Mouse (Mus musculus) liver, adult (tissue): ENCODE measurements at regions not wholly inside any gene's neighbourhood (a gene's known extent, or its start where the extent isn't known, plus 50 kb on each side); places are given as distances from the start of the nearest gene placed in this dataset.

Experiments used
- GATA4 ChIP-seq: IDR thresholded peaks from 2 replicates; pipeline ENCODE4 v1.6.1; 2014; ENCODE audit warnings: mild to moderate bottlenecking, low read length; ENCODE audit not compliant: insufficient replicate concordance

- peak; percentile 97 for TF ChIP-seq GATA4
Measured at GRCm38 (mm10) chr3:39295255-39295654, 408.5 kb downstream of the Fat4 start.

DNA sequence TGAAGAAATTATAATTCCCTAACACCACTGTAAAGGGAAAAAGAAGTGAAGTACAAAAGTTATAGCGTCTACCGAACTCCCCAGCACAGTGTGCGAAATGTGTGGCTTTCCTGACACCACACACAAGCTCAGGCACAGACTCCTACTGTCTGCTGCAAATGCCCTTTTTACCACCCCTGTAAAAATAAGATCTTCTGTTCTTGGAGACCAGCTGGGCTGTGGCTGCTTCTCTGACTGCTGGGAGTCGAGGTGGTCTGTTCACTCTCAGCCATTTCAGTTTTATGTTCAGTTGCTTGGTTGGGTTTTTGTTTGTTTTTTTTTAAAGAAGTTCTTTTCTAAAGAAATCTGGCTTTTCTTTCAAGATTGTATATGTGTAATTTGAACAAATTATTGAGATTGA lies 409.5 kb downstream of the Fat4 start:
- no peak for TF ChIP-seq GATA4

DNA sequence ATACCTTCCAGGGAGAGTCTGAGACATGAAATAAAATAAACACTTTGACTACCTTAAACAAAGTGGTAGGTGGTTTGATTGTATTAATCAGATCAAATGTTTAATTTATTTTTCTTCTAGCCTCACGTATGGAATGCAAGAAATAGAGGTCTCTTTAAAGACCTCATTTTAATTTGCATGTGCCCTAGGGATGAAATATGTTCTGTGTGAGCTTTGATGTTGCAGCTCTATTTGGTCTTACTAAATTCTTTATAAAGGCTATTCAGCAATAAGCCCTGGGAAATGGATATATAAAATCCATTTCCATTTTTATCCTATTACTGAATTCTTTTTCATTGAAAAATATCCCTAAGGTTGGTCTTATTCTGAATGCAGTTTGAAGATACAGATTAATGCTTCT lies 422.7 kb downstream of the Fat4 start:
- TF ChIP-seq GATA4: no peak

DNA sequence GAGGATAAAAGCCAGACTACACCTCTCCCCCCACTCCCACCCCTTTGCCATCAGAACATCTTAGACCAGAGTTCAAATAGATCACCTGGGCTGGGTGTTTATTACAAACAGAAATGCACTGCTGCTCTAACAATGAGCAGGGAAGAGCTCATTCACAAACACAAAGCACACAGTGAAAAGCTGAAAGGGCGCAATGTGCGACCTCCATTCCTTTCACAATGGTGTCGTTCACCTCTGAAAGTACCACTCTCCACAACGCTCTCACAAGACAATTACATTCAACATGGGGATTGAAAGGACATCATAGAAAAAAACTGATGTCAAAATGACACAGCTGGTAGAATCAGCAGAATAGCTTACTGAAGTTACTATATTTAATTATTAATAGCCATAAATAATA lies 426.8 kb downstream of the Fat4 start:
- no peak for TF ChIP-seq GATA4

- TF ChIP-seq GATA4: no peak
Measured at GRCm38 (mm10) chr3:39320851-39321250, 434.1 kb downstream of the Fat4 start.

DNA sequence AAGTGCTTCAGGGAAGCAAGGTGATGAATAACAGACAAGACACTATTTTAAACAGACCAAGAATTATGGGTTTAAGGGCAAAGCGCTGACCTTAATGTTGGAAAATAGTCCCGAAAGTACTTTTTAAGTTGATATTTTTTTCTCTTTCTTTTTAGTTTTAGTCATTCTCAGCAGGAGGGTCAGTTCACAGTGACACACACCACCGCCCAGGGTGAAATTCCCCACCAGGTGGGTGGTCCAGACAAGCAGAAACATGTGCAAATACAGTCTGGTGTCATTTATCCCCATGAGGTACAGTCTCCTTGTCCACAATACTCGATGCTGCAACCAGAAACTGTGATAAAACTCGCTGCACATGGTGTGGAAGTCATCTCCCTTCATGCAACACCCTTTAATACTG lies 435.5 kb downstream of the Fat4 start:
- TF ChIP-seq GATA4: no peak

GRCm38 (mm10) chr3:39335612-39336230 lies 449.0 kb downstream of the Fat4 start:
- TF ChIP-seq GATA4: no peak

DNA sequence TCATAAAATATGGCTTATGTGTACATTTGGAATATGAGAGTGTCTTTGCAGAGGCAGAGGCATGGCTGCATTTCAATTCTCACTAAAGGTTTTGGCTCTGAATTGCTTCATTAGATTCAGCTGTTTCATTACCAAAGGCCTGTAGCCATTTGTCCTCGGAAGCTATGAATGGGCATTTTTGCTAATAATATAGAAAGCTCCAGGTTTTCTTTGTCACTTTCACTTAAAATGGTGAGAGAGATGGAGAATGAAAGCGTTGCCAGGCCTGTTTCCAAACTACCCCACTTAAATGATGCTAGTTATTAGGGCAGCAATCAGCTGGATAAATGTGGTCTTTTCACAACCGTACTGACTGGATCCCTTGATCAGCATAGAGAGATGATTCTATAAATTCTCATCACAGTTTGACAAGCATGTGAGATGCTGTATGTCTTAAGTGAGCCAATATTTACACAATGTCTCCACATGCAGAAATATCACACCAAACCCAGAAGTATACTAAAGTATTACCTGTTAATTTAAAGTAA lies 454.5 kb downstream of the Fat4 start:
- TF ChIP-seq GATA4: no peak

DNA sequence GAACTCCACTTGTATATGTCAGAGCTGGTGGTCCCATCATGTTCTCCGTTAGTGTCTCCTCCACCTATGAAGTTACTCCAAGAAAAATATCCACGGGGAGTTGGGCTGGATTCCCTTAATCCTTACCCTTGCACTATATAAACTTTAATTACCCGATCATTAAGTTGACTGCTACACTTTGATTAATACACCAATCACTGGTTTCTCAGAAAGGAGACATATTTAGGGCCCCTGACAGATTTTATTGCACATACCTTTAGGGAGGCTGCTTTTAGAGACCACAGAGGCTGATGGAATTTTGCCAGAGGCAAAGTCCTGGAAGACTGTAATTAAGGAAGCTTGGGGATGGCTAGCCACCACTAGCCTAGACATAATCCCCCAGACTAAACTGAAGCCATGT lies 457.3 kb downstream of the Fat4 start:
- TF ChIP-seq GATA4: no peak

DNA sequence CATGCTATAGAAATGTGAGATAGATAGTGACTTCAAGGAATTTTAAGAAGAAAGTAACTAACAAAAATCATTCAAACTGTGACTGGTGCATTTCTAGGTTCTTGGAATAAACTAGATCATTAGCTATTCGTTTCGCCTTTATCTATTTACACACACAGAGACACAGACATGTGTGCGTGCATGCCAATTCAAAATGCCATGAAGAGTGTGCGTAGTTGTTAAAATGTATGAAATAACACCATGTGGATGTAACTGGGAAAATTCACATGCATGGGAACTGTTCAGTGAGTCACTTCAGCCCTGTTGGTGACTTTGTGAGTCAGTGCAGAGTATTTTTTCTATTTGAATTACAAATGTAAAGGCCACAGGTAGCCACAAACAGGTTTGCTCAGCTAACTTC lies 460.8 kb downstream of the Fat4 start:
- TF ChIP-seq GATA4: no peak

DNA sequence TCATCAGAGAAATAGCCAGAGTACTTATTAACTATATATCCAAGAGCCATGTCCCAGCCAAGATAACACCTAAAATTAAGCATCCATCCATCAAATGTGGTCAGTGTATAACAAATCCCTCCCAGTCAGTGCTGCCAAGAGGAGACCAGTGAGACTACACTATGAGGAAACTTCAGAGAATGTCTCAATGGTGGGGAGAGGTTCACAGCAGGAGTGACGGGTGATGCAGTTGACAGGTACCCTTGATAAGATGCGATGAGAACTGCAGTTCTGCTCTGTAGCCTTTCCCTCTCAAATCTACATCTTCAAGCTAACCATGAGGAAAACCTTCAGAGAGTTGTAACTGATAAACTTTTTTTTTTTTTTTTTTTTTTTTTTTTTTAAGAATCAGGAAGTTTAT lies 470.3 kb downstream of the Fat4 start:
- TF ChIP-seq GATA4: no peak

- no peak for TF ChIP-seq GATA4
Measured at GRCm38 (mm10) chr3:39360278-39360677, 473.5 kb downstream of the Fat4 start.

DNA sequence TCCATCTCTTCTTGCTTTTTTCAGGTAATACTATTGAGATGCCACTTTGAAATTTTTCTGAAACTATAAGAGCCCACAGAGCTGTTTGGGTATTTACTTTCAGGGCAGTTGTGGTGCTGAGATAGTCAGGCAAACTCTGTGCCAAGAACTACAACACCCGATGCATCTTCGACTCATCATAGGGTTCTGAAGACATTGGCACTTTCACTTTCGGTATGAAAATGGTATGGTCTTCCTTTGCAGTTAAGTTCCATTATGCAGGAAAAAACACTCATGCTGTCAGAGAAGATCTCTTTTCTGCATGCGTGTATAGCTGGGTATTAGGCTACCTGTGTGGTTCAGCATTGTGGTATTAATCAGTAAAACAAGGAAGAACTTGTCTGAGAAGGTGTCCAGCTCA lies 484.2 kb downstream of the Fat4 start:
- TF ChIP-seq GATA4: no peak

DNA sequence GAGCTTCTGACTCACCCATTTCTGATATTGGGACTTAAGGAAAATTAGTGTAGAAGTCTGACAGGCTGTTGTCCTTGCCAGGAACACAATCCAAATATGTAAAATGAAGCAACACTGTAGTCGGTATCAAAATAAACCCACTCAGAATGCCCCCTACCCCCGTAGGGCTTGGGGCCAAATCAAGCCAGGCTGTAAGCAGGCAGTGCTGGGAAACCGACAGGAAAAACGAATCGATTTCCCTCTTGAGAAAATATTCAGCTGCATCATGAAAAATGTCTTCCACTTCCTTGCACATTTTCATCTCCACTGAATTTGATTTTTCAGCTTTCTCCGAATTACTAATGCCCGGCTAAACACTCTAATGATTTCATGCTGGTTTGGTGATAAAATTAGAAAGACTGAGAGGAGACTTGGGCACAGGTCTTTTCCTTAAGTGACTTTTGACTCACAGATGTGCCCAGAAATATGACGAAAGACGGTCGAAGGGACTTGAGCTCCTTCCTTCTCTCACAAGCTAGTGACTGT lies 485.7 kb downstream of the Fat4 start:
- no peak for TF ChIP-seq GATA4

GRCm38 (mm10) chr3:39375465-39375864 lies 488.7 kb downstream of the Fat4 start:
- no peak for TF ChIP-seq GATA4

DNA sequence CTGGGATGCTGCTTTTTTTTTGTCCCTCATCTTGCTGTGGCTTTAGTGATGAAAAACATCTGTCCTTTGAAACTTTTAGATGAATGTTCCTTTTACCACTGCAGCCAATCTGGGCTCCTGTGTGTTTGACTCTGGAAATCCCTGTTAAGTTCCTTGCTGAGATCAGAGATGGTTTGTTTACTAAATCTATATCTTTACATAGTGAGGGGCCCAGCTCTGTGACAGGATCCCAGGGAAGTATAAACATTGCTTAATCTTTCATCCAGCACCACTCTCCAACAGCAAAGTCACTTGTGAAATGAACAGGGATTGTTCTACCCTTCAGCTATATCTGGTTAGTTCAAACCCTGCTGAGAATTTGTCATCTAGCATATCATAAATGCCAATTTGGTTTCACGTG lies 501.8 kb downstream of the Fat4 start:
- no peak for TF ChIP-seq GATA4

DNA sequence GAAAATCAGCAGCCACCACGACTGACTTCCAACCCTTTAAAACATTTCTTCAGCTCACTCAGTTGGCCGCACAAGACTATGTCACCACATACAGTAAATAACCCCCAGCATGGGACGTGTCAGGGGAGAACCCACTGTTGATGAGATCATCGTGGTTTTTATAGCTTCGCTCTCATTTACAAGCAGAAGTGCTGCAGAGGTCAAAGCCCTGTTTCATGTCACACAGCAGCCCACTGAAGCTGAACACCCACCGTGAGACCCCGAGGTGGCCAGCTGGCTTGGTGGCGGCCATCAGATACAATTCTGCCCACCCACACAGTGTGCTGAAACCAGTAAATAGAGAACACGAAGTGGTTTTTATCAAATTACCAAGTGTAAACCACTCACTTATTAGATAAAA lies 503.7 kb downstream of the Fat4 start:
- no peak for TF ChIP-seq GATA4
